Mouse (Mus musculus) heart, embryonic 16.5 days (tissue): Measurements from ENCODE around the gene Rhobtb3. TPM values are rescaled to one million over a fixed set of nuclear protein-coding genes. Genes with fewer than 3 reads are reported as not detected.
"Not testable (repeated sequence)": the region's sequence is repeated elsewhere in the genome, so short reads cannot be mapped to it uniquely, and the experiment has no call there.

ENCODE experiments used
- ATAC-seq: fragments of 200-750 bp; cut with Nextera tagmentation; replicated peaks from 2 replicates; pipeline ENCODE4 v1.8.0; 2017; ENCODE audit warnings: moderate number of reproducible peaks; ENCODE audit not compliant: insufficient read depth, low FRiP score; ENCODE audit errors: extremely low read depth
- H3K27ac ChIP-seq: fragments of 300-500 bp; sonication (generic); 2 replicates; pipeline ENCODE4 v1.5.1; 2014; ENCODE audit warnings: mild to moderate bottlenecking, low read length, control low read depth, moderate library complexity
- H3K27me3 ChIP-seq: fragments of 300-500 bp; sonication (generic); 2 replicates; pipeline ENCODE4 v1.6.1; 2014; ENCODE audit warnings: low read length, mixed read lengths; ENCODE audit not compliant: control insufficient read depth, insufficient read depth
- H3K36me3 ChIP-seq: fragments of 300-500 bp; sonication (generic); 2 replicates; pipeline ENCODE4 v1.6.1; 2014; ENCODE audit not compliant: control insufficient read depth, insufficient read depth
- H3K4me1 ChIP-seq: fragments of 300-500 bp; sonication (generic); 2 replicates; pipeline ENCODE4 v1.6.1; 2014; ENCODE audit warnings: low read length, mixed read lengths; ENCODE audit not compliant: control insufficient read depth, insufficient read depth
- H3K4me2 ChIP-seq: fragments of 300-500 bp; sonication (generic); 2 replicates; pipeline ENCODE4 v1.6.1; 2014; ENCODE audit warnings: low read depth, mild to moderate bottlenecking, control low read depth, low read length
- H3K4me3 ChIP-seq: fragments of 300-500 bp; sonication (generic); 2 replicates; pipeline ENCODE4 v1.5.1; 2014; ENCODE audit warnings: mild to moderate bottlenecking, control low read depth, low read length
- H3K9ac ChIP-seq: fragments of 300-500 bp; sonication (generic); 2 replicates; pipeline ENCODE4 v1.6.1; 2014; ENCODE audit warnings: low read length, control low read depth
- H3K9me3 ChIP-seq: fragments of 300-500 bp; sonication (generic); replicated peaks from 2 replicates; pipeline ENCODE4 v1.6.1; 2016; ENCODE audit warnings: low read length; ENCODE audit not compliant: control insufficient read depth
- WGBS: fragments of 180-500 bp; shearing (Covaris S2); extraction: QIAGEN DNeasy Blood & Tissue Kit; methylation state at CpG from one replicate; pipeline ENCODE4 v1.1.7; 2014; 5-methylcytosine and 5-hydroxymethylcytosine counted together
- polyA plus RNA-seq: library from polyadenylated mRNA; unstranded; fragments of >200 nt; fragmentation: Nextera tagmentation; extraction: Ambion mirVana; gene quantifications from 2 replicates; pipeline ENCODE4 v1.2.1, GENCODE M21; 2015

Rhobtb3 gene
- polyA plus RNA-seq, 1 experiment from 2014 or later = 16.4 TPM

DNA sequence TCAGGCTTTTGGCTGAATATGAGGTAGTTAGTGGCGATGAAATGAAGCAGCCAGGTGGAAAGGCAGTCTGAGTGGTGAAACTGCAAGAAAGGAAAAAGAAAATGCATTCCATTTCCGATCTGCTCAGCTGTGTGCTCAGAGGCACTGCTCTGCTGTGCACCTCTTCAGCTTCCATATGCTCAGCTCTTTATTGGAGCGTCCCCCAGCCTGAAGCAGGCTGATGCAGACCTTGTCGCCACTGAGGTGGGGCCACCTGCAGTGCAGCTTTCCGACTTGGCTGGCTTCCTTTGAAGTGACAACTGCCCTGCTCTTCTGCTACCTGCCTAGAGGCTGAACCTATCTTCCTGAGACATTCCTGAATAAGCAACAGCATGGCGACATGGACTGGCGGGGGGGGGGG lies 67.5 kb downstream of the Rhobtb3 start:
- peaks cover 25% of the 10 kb centered on the region for H3K36me3 ChIP-seq
- not testable (repeated sequence) for ATAC-seq

DNA sequence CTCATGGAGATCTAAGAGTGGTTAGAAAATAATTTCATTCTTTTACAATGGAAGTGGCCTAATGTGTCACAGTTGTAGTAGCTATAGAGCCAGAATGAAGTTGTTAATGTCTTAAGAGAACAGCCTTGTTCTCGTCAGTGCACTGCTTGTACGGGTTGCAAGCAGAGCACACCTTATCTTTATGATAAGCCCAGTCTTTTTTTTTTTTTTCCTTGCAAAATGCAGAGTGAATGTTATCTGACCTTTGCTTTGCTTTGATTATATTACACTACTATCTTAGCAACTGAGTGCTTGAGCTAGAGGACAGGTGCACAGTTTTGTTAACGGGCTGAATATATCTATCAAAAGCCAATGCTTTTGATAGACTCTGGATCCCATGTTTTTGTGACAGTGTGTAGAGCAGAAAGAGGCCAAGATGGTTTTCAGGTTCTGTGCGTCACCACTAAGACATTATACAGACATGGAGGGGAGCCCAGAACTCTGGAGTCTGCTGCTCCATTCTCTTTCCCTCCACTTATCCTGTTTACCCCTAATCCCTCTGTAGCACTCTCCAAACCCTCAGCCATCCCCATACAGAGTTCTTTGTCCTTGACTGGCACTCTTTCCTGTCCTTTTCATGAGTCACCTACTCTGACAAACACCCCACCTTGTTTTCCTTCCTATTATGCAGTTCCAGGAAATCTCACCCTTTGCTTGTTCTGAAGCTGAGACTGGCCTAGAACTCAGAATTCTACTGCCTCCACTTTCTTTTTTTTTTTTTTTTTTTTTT lies 68.9 kb downstream of the Rhobtb3 start:
- ATAC-seq = no peak
- Histone ChIP-seq H3K4me1 (no peaks in the 10 kb centered on the region), H3K9ac (no peak overlapping the region), H3K27me3 (no peaks in the 10 kb centered on the region), H3K9me3 (no peaks in the 10 kb centered on the region), H3K4me3 (no peak overlapping the region), H3K27ac (no peak overlapping the region), H3K4me2 (no peak overlapping the region), H3K36me3 (peaks cover 27% of the 10 kb centered on the region)
- 36% methylated on average over 4 of the region's 4 CpGs for WGBS

More for the DNA sequence above, 67.5 kb downstream of the Rhobtb3 start:
- not testable (repeated sequence) for H3K9me3 ChIP-seq, H3K27me3 ChIP-seq, H3K9ac ChIP-seq, H3K4me3 ChIP-seq, H3K4me1 ChIP-seq, H3K4me2 ChIP-seq, H3K27ac ChIP-seq
- 77% methylated on average over 7 of the region's 7 CpGs for WGBS

DNA sequence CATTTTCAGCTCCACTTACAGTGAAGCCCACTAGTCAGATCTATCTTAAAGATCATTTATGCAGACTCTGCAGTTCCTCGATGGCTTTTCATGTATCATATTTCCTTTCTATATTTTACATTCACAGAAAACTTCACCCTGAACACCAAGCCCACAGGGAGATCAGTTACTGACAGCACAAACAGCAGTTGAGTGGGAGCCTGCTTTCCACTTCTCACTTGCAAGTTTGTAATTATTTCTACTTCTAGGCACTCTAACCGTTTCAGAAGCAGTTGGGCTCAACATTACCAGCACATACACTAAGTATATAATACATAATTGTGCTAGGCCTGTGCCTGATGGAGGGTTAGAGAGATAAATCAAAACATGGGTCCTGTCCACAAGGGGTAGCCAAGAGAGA lies 75.8 kb downstream of the Rhobtb3 start:
- Histone ChIP-seq H3K4me2 (no peak overlapping the region), H3K36me3 (peaks cover 15% of the 10 kb centered on the region), H3K9me3 (no peaks in the 10 kb centered on the region), H3K27ac (no peak overlapping the region), H3K4me1 (no peaks in the 10 kb centered on the region), H3K4me3 (no peak overlapping the region), H3K27me3 (no peaks in the 10 kb centered on the region), H3K9ac (no peak overlapping the region)
- 93% methylated on average over 2 of the region's 2 CpGs for WGBS
- no peak for ATAC-seq

DNA sequence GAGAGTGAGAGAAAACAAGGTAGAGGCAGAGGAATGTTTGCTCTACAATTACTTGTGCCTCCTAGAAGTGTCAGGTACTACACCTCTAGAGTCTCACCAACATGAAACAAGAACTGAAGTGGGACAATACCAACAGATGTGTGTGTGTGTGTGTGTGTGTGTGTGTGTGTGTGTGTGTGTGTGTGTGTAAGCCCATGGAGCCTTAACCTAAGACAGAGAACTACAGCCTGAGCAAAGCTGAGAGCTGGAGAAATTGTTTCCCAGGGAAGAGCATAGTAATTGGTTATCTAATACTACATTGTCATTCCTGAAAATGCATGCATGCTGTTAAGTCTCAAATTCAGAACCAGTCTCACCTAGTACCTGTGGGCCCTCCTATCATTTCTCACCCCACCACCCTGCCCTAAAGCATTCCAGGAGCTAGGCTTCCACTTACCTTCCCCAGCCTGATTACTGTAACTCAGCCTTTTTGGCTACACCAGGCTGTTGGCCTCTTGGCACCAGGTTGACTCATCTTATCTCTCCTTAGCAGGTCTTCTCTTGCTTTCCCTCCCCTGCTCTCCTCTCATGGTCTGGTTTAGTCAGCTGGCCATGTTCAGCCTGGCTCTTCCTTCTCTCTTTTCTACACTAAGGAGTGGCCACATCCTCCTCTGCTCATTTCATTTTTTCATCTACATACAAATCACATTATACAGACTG lies 78.1 kb downstream of the Rhobtb3 start:
- Histone ChIP-seq H3K9ac (no peak overlapping the region), H3K27ac (no peak overlapping the region), H3K4me1 (no peaks in the 10 kb centered on the region), H3K36me3 (peaks cover 4% of the 10 kb centered on the region; the same call in 1 of the 2 replicates), H3K9me3 (no peaks in the 10 kb centered on the region), H3K27me3 (no peaks in the 10 kb centered on the region), H3K4me3 (no peak overlapping the region), H3K4me2 (no peak overlapping the region)
- ATAC-seq = no peak

DNA sequence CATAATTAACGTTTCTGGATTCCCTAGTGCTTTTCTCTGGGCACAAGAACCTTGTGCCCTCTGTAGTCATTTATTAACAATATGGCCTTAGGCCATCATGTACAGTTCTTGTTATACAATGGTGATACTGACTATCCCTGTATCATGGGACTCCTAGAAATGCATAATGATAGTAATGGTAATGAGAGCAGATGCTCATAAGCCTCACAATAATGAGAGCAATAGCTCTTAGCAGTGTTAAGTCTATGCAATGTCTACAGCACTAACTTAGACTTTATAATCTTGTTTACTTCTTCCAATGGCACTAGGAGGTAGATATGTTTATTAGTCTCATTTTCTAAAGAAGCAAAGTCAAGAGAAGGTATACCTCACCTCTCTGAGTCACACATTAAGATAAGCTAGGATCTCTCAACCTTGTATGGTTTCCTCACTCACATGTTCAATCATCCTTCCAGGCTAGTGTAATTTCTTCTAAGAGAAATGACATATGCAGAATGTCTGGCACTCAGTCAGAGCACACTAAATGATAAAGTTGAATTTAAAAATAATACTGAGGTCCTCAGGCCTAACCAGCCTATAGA lies 84.4 kb downstream of the Rhobtb3 start:
- no peaks in the 10 kb centered on the region for H3K4me1 ChIP-seq
- no peak overlapping the region for H3K27ac ChIP-seq
- H3K9ac ChIP-seq = no peak overlapping the region
- no peak overlapping the region for H3K4me3 ChIP-seq
- no peak overlapping the region for H3K4me2 ChIP-seq
- no peaks in the 10 kb centered on the region for H3K36me3 ChIP-seq
- ATAC-seq = no peak
- H3K9me3 ChIP-seq = no peaks in the 10 kb centered on the region
- 51% methylated on average over 1 of the region's 1 CpGs for WGBS
- no peaks in the 10 kb centered on the region for H3K27me3 ChIP-seq

DNA sequence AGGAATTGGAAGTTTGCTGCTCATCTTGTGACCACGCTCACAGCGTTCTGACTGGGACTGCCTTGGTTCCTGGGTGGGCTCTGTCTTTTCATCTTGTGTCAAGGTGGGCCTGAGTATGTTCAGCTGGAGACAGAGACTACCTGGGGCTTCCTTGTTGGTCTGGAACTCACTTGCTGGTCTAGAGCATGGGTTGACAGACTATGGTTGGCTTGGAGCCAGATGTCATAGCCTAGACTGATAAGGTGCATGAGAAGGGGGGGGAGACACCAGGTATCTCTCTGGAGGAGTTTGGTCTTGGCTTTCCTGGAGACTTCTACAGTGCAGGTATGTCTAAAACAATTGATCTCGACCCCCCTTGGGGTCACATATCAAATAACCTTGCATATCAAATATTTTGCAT lies 90.6 kb downstream of the Rhobtb3 start:
- Histone ChIP-seq H3K27ac (no peak overlapping the region), H3K9ac (no peak overlapping the region), H3K9me3 (no peaks in the 10 kb centered on the region), H3K27me3 (no peaks in the 10 kb centered on the region), H3K4me3 (no peak overlapping the region), H3K4me1 (no peaks in the 10 kb centered on the region), H3K4me2 (no peak overlapping the region), H3K36me3 (peaks cover 15% of the 10 kb centered on the region)
- ATAC-seq = no peak
- 88% methylated on average over 3 of the region's 3 CpGs for WGBS

DNA sequence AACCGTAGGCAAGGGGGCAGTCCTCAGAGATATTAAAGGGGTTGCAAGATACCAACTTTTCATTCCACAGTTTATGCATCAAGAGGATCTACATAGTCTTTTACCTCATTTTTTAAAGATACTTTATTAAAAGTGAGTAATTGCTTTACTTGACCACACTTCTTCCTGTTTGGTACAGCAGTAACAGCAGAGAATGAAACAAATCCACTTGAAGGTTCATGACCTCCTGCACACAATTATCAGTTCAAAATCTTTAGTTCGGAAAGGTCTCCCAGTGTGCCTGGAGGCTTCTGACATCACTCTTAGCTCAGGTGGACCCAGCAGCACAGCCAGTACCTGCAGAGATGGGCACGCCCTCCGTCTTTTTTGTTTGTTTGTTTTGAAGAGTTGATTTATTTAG lies 91.7 kb downstream of the Rhobtb3 start:
- Histone ChIP-seq H3K9me3 (no peaks in the 10 kb centered on the region), H3K4me1 (no peaks in the 10 kb centered on the region), H3K27me3 (no peaks in the 10 kb centered on the region), H3K9ac (no peak overlapping the region), H3K27ac (no peak overlapping the region), H3K36me3 (peaks cover 26% of the 10 kb centered on the region), H3K4me3 (no peak overlapping the region), H3K4me2 (no peak overlapping the region)
- no peak for ATAC-seq
- 86% methylated on average over 4 of the region's 4 CpGs for WGBS

DNA sequence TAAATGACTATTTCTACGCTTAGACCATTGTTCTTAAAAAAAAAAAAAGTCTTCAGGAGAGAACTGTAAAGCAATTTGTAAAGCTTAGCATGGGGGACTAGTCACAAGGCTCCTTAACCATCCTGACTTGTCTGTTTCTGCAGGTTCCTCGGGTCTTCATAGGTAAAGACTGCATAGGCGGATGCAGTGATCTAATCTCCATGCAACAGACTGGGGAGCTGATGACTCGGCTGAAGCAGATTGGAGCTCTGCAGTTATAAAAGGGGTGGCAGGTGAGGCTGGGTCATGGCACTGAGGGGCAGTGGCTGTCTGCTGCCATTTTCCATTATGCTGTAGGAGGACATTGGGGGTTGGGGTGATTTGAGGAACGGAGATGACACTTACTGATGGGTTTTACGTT lies 96.7 kb downstream of the Rhobtb3 start:
- H3K9ac ChIP-seq = no peak overlapping the region
- ATAC-seq = no peak
- no peaks in the 10 kb centered on the region for H3K9me3 ChIP-seq
- WGBS = 87% methylated on average over 6 of the region's 6 CpGs
- H3K4me3 ChIP-seq = no peak overlapping the region
- H3K4me2 ChIP-seq = no peak overlapping the region
- H3K36me3 ChIP-seq = peaks cover 27% of the 10 kb centered on the region
- H3K4me1 ChIP-seq = peaks cover 3% of the 10 kb centered on the region; the same call in 1 of the 2 replicates
- H3K27ac ChIP-seq = no peak overlapping the region
- H3K27me3 ChIP-seq = no peaks in the 10 kb centered on the region

DNA sequence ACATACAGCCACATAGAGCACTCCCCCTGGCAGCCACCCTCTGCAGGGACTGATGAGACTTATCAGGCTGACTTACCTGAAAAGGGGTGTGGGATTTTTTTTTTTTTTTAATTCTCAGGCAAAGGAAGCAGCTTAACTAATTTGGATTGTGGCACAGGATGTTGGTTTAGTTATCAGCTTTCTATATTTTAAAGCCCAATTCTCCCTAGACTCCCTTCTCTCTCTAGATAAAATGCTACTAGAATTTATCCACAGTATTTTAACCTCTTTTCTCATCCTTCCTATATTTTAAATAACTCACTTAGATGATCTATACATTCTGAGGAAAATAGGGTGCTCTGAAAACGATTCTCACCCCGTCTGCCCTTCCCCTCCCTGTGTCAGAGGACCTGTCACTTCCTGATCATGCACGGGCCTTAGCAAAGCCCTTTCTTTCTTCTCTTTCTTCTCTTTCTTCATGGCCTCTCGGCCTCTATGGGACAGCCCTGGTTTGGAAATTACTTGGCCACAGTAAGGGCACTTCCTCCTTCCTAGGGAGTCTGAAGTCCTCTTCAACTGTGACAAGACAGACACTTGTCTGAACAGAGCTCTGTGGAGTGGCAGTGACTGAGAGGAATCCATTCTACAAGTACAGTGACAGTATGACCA lies 98.1 kb downstream of the Rhobtb3 start:
- WGBS = 63% methylated on average over 4 of the region's 4 CpGs

More for the DNA sequence above, 98.1 kb downstream of the Rhobtb3 start:
- ATAC-seq = no peak
- Histone ChIP-seq H3K9me3 (no peaks in the 10 kb centered on the region), H3K27me3 (no peaks in the 10 kb centered on the region), H3K4me3 (no peak overlapping the region), H3K27ac (no peak overlapping the region), H3K9ac (no peak overlapping the region), H3K4me1 (peaks cover 13% of the 10 kb centered on the region; the same call in 1 of the 2 replicates), H3K36me3 (peaks cover 21% of the 10 kb centered on the region), H3K4me2 (no peak overlapping the region)
